Mouse (Mus musculus) erythroblast, embryonic 14.5 days (primary cell): ENCODE measurements around the gene Dusp11.
"Not testable (repeated sequence)": the region's sequence is repeated elsewhere in the genome, so short reads cannot be mapped to it uniquely, and the experiment has no call there.

ENCODE experiments used
- GATA1 ChIP-seq: IDR thresholded peaks from 2 replicates; pipeline ENCODE4 v1.6.1; 2012; ENCODE audit warnings: low read length, inconsistent platforms, mixed read lengths
- TAL1 ChIP-seq: IDR thresholded peaks from 3 replicates; pipeline ENCODE4 v1.6.1; 2012; ENCODE audit warnings: low read length, inconsistent platforms, mixed read lengths

GRCm38 (mm10) chr6:85990774-85991173 lies 29.3 kb upstream of the Dusp11 start:
- not testable (repeated sequence) for TF ChIP-seq GATA1, TAL1
